Mouse (Mus musculus) hematopoietic stem cell, adult 5-6 weeks (primary cell): ENCODE measurements at regions not wholly inside any gene's neighbourhood (a gene's known extent, or its start where the extent isn't known, plus 50 kb on each side); places are given as distances from the start of the nearest gene placed in this dataset.

ENCODE experiments used
- ATAC-seq, 2 experiments: fragments of 125-278 bp in 1 of 2; replicated peaks in 1 of 2; 2 replicates each; pipeline ENCODE4 v1.8.0; 2016 to 2017; ENCODE audit warnings: inconsistent platforms in 2 of 2, mild to moderate bottlenecking in 2 of 2, moderate number of reproducible peaks in 2 of 2, low read depth in 1 of 2, moderate TSS enrichment in 1 of 2; ENCODE audit not compliant: low FRiP score in 2 of 2, poor library complexity in 2 of 2, severe bottlenecking in 2 of 2, insufficient read depth in 1 of 2, low TSS enrichment in 1 of 2

DNA sequence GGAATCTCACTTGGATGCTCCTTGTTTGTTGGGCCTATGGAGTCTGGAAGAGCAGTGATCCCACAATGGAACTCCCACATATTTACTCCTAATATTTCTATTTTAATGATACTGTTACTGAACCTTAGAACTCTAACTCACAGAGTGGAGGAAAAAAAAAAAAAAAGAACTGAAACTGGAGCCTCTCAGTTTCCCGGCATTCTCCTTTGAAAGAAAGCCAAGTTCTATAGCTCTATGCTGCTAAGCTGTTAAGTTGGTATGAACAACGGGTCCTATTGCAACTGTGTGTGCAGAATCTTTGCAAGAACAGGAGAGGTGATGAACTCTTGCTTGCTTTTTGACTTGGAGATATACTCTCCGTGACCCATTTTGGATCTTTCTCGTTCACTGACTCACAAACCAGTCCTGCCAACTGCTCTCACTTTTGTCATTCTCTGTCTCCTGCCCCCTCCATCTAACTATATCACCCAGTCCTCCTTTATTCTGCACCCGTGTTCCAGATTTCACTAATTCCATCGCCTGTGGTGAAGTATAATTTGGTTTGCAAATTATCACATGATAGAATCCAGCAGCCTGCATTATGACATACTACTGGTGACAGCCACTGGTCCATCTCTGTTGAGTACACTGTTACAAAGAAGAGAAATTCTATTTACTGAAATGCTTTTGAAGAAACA lies 92.6 kb upstream of the Ctsc start:
- no peak for ATAC-seq

GRCm38 (mm10) chr7:88187555-88187954 lies 90.3 kb upstream of the Ctsc start:
- ATAC-seq: no peak

DNA sequence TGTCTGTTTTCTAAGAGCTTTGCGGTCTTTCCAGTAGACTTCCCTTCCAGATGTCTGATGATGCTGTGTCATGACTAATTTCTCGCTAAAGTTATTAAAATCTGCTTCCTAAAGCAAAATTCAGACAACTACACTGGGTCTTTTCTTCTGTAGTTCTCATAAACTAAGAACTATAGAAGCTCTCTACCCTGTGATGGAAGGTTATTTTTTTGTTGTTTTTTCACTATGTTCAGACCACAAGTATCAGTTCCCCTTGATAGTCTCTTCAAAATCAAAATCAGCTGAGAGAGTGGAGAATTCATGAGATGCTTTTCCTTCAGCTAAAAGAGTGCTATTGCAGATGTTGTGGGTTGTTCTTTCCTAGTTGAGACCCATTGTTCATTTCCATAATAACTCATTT lies 85.1 kb upstream of the Ctsc start:
- peak in 1 of 2 experiments; percentile 17; a peak in 1 of 4 replicates for ATAC-seq

DNA sequence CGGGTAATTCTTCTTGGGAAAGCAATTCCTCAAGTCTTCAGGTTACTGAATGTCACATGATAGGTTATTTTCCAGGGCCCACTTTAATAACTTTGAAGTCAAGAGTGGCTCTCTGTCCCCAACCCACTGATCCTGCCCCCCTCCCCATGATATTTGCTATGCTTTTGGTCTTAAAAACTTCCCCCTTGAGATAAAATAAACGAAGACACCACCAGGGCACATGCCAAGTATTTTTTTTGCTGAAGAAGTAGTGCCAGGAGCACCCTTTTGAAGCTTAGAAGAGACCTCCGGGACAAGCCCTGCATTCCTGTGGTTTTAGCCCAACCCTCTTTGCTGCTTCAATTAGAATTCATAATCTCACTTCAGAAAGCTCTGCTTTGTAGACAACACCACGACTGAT lies 78.8 kb upstream of the Ctsc start:
- ATAC-seq: no peak

DNA sequence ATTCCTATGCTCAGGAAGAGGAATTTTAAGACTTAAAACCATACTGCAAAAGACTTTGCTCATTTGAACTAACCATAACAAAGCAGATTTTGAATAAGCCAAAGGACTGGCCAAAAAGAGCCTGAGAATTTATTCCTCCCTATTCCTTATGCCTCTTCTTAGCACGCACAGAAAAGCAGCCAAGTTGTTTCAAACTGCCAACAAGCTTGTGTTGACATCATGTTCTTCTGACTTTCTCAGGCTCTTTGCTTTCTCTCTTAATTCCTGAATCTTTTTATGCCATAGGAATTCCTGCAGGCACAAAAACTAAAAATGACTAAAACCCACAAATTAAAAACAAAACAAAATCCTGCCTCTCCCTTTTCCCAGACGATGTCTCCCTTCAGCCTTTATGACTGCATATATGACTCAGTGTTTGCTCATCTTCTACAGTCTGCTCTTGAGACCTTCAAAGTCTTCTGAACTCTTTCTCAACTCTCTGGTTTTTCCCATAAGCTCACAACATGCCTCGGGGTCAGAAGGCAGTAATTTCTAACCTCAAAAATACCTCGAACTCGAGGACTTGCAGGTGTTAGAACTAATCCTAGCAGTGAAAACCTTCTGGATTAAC lies 77.9 kb upstream of the Ctsc start:
- ATAC-seq: no peak

GRCm38 (mm10) chr7:88201658-88202364 lies 76.1 kb upstream of the Ctsc start:
- ATAC-seq: peak; percentile 78 to 82; a peak in 3 of 4 replicates

DNA sequence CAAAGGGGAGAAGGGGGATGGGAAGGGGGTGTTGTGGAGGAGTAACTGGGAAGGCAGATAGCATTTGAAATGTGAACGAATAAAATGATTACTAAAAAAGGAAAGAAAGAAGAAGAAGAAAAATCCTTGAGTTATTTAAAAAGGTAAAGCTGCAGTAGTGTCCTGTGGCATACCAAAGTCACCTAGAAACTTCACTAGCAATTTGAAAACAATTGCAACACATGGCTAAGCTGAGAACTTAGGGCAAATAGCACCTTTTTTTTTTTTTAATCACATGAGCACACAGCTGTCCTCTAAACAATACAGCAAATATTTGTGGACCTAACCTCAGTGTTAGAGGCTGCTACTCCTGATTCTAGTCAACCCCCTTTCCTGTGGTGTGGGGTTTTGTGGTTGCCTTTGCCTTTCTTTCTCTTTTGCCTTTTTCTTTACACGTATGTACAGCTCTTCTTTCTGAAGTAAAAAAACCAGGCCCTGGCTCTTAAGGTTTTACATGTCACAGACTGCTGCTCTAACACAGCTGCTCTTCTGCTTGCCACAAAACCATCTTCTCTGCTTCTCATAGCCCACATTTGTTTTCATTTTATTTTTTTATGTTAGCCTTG lies 71.6 kb upstream of the Ctsc start:
- peak; percentile 70 for ATAC-seq

- ATAC-seq: peak; percentile 69 to 86
Observed at GRCm38 (mm10) chr7:88206914-88207710, 70.8 kb upstream of the Ctsc start.

GRCm38 (mm10) chr7:88214713-88215198 lies 63.1 kb upstream of the Ctsc start:
- ATAC-seq: no peak

DNA sequence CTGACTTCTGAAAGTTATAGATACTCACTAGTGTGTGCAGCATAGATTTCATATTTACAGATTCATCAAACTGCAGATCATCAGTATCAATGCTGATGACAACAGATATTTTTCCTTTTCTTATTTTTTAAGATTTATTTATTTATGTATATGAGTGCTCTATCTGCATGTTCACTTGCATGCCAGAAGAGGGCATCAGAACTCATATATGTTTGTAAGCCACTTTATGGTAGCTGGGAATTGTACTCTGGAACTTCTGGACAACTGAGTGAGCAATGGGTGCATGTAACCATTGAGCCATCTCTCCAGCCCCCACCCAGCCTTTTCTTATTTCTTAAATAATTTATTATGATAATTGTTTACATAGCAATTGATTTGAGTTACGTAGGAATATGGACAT lies 62.5 kb upstream of the Ctsc start:
- ATAC-seq: no peak

- no peak for ATAC-seq
Observed at GRCm38 (mm10) chr7:88222141-88222540, 55.7 kb upstream of the Ctsc start.

- no peak for ATAC-seq
Observed at GRCm38 (mm10) chr7:88225800-88226199, 52.1 kb upstream of the Ctsc start.
